Mouse (Mus musculus): ENCODE measurements around the gene Gm45213. TPM values are rescaled to one million over a fixed set of nuclear protein-coding genes. Genes with fewer than 3 reads are reported as not detected.

The Gm45213 gene
- polyA plus RNA-seq, 1 experiment from 2014 or later, result not detected

GRCm38 (mm10) chr7:66110636-66111112, 67.3 kb downstream of the Gm45213 start:
- no peak for ATAC-seq (ENCODE audit: low read depth)
- Histone ChIP-seq H3K4me2 (peak overlapping the region; percentile 68), H3K9me3 (no peaks in the 10 kb centered on the region), H3K4me1 (replicated peaks) (peaks cover 53% of the 10 kb centered on the region), H3K9ac (peak overlapping the region; percentile 81), H3K4me3 (peak overlapping the region; percentile 72), H3K27me3 (no peaks in the 10 kb centered on the region), H3K27ac (replicated peaks) (peak overlapping the region; percentile 96), H3K36me3 (no peaks in the 10 kb centered on the region)
- 4% methylated on average over 10 of the region's 10 CpGs for WGBS

- no peaks in the 10 kb centered on the region for H3K9me3 ChIP-seq
- peak overlapping the region; percentile 72 for H3K4me3 ChIP-seq
- peak overlapping the region; percentile 81 for H3K9ac ChIP-seq
- no peak for ATAC-seq (ENCODE audit: low read depth)
- WGBS, result 51% methylated on average over 10 of the region's 10 CpGs
- peak overlapping the region; percentile 68 for H3K4me2 ChIP-seq
- H3K36me3 ChIP-seq, result no peaks in the 10 kb centered on the region
- H3K27ac ChIP-seq (replicated peaks), result no peak overlapping the region
- peaks cover 58% of the 10 kb centered on the region for H3K4me1 ChIP-seq (replicated peaks)
- H3K27me3 ChIP-seq, result no peaks in the 10 kb centered on the region
Measured at GRCm38 (mm10) chr7:66111211-66111610, 67.8 kb downstream of the Gm45213 start.

Other genes starting within 250 kb of the Gm45213 start
- 1.2 and 1.3 TPM in 2 replicates for gene Pcsk6, start 181.9 kb upstream of the Gm45213 start, polyA plus RNA-seq (2015; fragmentation: Nextera tagmentation; extraction: Ambion mirVana)
- 128 and 129 TPM in 2 replicates for gene Snrpa1, start 15.4 kb downstream of the Gm45213 start, polyA plus RNA-seq (2015; fragmentation: Nextera tagmentation; extraction: Ambion mirVana)
- 97.2 and 105 TPM in 2 replicates for gene Selenos, start 36.0 kb downstream of the Gm45213 start, polyA plus RNA-seq (2015; fragmentation: Nextera tagmentation; extraction: Ambion mirVana)
- gene Chsy1, start 65.9 kb downstream of the Gm45213 start, polyA plus RNA-seq (2015; fragmentation: Nextera tagmentation; extraction: Ambion mirVana), result 11.5 and 13.3 TPM in 2 replicates